Mouse (Mus musculus): Measurements from ENCODE around the gene Mcm5. TPM values are rescaled to one million over a fixed set of nuclear protein-coding genes. Genes with fewer than 3 reads are reported as not detected.

Gene Mcm5
- polyA plus RNA-seq, 2 experiments: 125 to 159 TPM

DNA sequence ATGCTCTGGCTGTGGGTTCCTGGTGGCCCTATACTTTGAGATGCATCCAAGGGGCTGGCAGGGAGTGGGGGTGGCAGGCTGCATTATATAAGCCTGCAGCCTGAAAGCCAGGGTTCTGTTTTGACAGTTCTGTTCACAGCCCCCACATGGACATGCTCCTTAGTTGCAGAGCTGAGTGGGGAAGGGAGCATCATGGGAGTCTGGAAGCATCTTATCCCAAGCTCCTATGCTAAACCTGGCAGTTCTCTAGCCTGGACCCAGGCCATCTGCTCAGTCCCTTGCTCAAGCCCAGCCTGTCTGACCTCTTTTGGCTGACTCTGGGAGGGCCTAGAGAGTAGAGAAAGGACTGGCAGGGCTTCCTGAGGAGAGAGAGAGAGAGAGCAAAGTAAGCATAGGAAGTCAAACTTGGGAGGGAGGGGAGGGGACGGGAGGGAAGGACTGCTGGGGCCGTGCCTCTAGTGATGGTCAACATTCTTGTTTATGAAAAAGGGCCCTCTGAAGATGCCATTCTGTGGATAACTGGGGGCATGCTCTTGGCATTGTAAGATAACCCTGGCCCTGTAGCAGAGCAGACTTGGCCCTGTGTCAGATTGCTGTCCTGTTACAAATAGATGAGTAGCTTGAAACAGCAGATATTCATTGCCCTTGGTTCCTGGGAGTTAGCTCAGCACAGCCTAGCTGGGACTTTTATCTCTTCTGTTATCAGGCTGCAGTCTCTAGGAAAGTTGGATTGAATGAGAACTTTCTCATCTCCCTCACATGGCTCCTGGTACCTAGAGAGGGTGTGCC is 25.4 kb downstream of the Mcm5 start:
- Histone ChIP-seq H3K36me3 (ENCODE audit: control insufficient read depth, insufficient read depth, low read length) (peaks cover 7% of the 10 kb centered on the region; the same call in 1 of the 2 replicates), H3K27me3 (ENCODE audit: control insufficient read depth, insufficient read depth, low read length) (no peaks in the 10 kb centered on the region), H3K4me2 (replicated peaks; ENCODE audit: low read depth, low read length, severe bottlenecking) (no peak overlapping the region), H3K4me1 (ENCODE audit: control insufficient read depth, insufficient read depth, low read length) (no peaks in the 10 kb centered on the region), H3K9ac (ENCODE audit: low read depth, low read length, severe bottlenecking) (no peak overlapping the region), H3K27ac (replicated peaks; ENCODE audit: low read depth, low read length) (no peak overlapping the region), H3K9me3 (ENCODE audit: control insufficient read depth, low read length) (no peaks in the 10 kb centered on the region), H3K4me3 (replicated peaks; ENCODE audit: low read length) (no peak overlapping the region)
- WGBS: 51% methylated on average over 2 of the region's 2 CpGs
- DNase-seq (ENCODE audit: low spot score) (no peak), ATAC-seq (ENCODE audit: low FRiP score, low read depth) (no peak)
- TF ChIP-seq POLR2A (IDR thresholded peaks at IDR 0.05; ENCODE audit: borderline replicate concordance, extremely low read depth, insufficient read depth, insufficient read length): no peak

DNA sequence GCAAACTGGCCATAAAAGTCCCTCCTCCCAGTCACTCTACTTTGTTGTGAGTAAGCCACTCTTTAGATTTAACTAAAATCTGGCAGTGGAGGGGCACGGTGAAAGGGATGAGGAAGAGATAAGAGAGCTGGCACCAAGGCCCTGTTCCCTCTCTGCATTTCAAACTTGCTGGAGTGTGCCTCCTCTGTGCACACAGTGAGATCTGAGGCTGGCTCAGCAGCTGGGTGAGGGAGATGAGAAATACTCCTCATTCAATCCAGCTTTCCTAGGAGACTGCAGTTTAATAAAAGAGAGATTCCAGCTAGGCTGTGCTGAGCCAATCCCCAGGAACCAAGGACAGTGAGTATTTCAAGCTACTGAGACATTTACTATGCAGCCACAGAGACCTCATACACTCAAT is 26.4 kb downstream of the Mcm5 start:
- ATAC-seq (ENCODE audit: low FRiP score, low read depth): no peak
- no peak overlapping the region for H3K4me2 ChIP-seq (replicated peaks; ENCODE audit: low read depth, low read length, severe bottlenecking)
- H3K9me3 ChIP-seq (ENCODE audit: control insufficient read depth, low read length): no peaks in the 10 kb centered on the region
- no peak overlapping the region for H3K27ac ChIP-seq (replicated peaks; ENCODE audit: low read depth, low read length)
- TF ChIP-seq POLR2A (IDR thresholded peaks at IDR 0.05; ENCODE audit: borderline replicate concordance, extremely low read depth, insufficient read depth, insufficient read length): no peak
- DNase-seq (ENCODE audit: low spot score): no peak
- no peak overlapping the region for H3K9ac ChIP-seq (ENCODE audit: low read depth, low read length, severe bottlenecking)
- no peaks in the 10 kb centered on the region for H3K27me3 ChIP-seq (ENCODE audit: control insufficient read depth, insufficient read depth, low read length)
- H3K4me3 ChIP-seq (replicated peaks; ENCODE audit: low read length): no peak overlapping the region
- no peaks in the 10 kb centered on the region for H3K36me3 ChIP-seq (ENCODE audit: control insufficient read depth, insufficient read depth, low read length)
- H3K4me1 ChIP-seq (ENCODE audit: control insufficient read depth, insufficient read depth, low read length): no peaks in the 10 kb centered on the region
- WGBS: 33% methylated on average over 1 of the region's 1 CpGs

GRCm38 (mm10) chr8:75136256-75136655 is 26.9 kb downstream of the Mcm5 start:
- DNase-seq (ENCODE audit: low spot score) (no peak), ATAC-seq (ENCODE audit: low FRiP score, low read depth) (no peak)
- no peak for TF ChIP-seq POLR2A (IDR thresholded peaks at IDR 0.05; ENCODE audit: borderline replicate concordance, extremely low read depth, insufficient read depth, insufficient read length)
- Histone ChIP-seq H3K27me3 (ENCODE audit: control insufficient read depth, insufficient read depth, low read length) (no peaks in the 10 kb centered on the region), H3K27ac (replicated peaks; ENCODE audit: low read depth, low read length) (no peak overlapping the region), H3K4me2 (replicated peaks; ENCODE audit: low read depth, low read length, severe bottlenecking) (no peak overlapping the region), H3K9me3 (ENCODE audit: control insufficient read depth, low read length) (no peaks in the 10 kb centered on the region), H3K4me1 (ENCODE audit: control insufficient read depth, insufficient read depth, low read length) (no peaks in the 10 kb centered on the region), H3K36me3 (ENCODE audit: control insufficient read depth, insufficient read depth, low read length) (no peaks in the 10 kb centered on the region), H3K4me3 (replicated peaks; ENCODE audit: low read length) (no peak overlapping the region), H3K9ac (ENCODE audit: low read depth, low read length, severe bottlenecking) (no peak overlapping the region)
- 74% methylated on average over 2 of the region's 2 CpGs for WGBS

DNA sequence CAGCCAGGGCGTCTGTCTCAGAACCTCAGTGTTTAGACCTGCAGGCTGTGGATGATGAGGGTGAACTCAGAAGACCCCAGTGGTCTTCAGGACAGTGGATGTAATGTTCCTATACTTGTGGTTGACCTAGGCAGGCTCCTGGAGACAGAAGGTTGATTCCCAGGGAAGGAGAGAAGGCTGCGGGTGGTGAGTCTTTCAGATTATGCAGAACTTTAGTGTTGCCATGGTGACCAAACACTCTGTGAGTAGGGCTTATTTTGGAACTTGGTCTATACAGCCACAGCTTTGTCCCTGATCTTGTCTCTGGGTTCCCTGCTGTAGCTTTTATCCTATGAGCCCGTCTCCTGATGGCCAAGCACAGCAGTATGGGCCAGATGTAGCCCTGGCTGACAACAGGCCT is 28.2 kb downstream of the Mcm5 start:
- TF ChIP-seq POLR2A (IDR thresholded peaks at IDR 0.05; ENCODE audit: borderline replicate concordance, extremely low read depth, insufficient read depth, insufficient read length): no peak
- H3K4me2 ChIP-seq (replicated peaks; ENCODE audit: low read depth, low read length, severe bottlenecking): no peak overlapping the region

GRCm38 (mm10) chr8:75150911-75151610 is 41.7 kb downstream of the Mcm5 start:
- no peak for TF ChIP-seq POLR2A (IDR thresholded peaks at IDR 0.05; ENCODE audit: borderline replicate concordance, extremely low read depth, insufficient read depth, insufficient read length)
- Histone ChIP-seq H3K36me3 (ENCODE audit: control insufficient read depth, insufficient read depth, low read length) (no peaks in the 10 kb centered on the region), H3K9ac (ENCODE audit: low read depth, low read length, severe bottlenecking) (no peak overlapping the region), H3K27ac (replicated peaks; ENCODE audit: low read depth, low read length) (no peak overlapping the region), H3K9me3 (ENCODE audit: control insufficient read depth, low read length) (no peaks in the 10 kb centered on the region), H3K4me3 (replicated peaks; ENCODE audit: low read length) (no peak overlapping the region), H3K4me1 (ENCODE audit: control insufficient read depth, insufficient read depth, low read length) (no peaks in the 10 kb centered on the region), H3K4me2 (replicated peaks; ENCODE audit: low read depth, low read length, severe bottlenecking) (no peak overlapping the region), H3K27me3 (ENCODE audit: control insufficient read depth, insufficient read depth, low read length) (no peaks in the 10 kb centered on the region)
- no peak for DNase-seq (ENCODE audit: low spot score)
- ATAC-seq (ENCODE audit: low FRiP score, low read depth): no peak
- WGBS: 80% methylated on average over 5 of the region's 5 CpGs

More for the DNA sequence above, 28.2 kb downstream of the Mcm5 start:
- Histone ChIP-seq H3K4me1 (ENCODE audit: control insufficient read depth, insufficient read depth, low read length) (no peaks in the 10 kb centered on the region), H3K36me3 (ENCODE audit: control insufficient read depth, insufficient read depth, low read length) (no peaks in the 10 kb centered on the region), H3K27ac (replicated peaks; ENCODE audit: low read depth, low read length) (no peak overlapping the region), H3K9ac (ENCODE audit: low read depth, low read length, severe bottlenecking) (no peak overlapping the region), H3K27me3 (ENCODE audit: control insufficient read depth, insufficient read depth, low read length) (no peaks in the 10 kb centered on the region), H3K9me3 (ENCODE audit: control insufficient read depth, low read length) (no peaks in the 10 kb centered on the region), H3K4me3 (replicated peaks; ENCODE audit: low read length) (no peak overlapping the region)
- no peak for ATAC-seq (ENCODE audit: low FRiP score, low read depth)
- DNase-seq (ENCODE audit: low spot score): no peak
- WGBS: 84% methylated on average over 3 of the region's 3 CpGs

All from limb, embryonic 14.5 days (tissue).